Mouse (Mus musculus): ENCODE measurements around the gene Ikzf2. TPM values are rescaled to one million over a fixed set of nuclear protein-coding genes. Genes with fewer than 3 reads are reported as not detected.

The Ikzf2 gene
- total RNA-seq, 4 experiments from 2014 or later: 16.9 to 23.0 (median 20.5) TPM

- DNase-seq (ENCODE audit: low spot score in 2 of 2): no peak
Observed at GRCm38 (mm10) chr1:69667456-69667855, 19.6 kb downstream of the Ikzf2 start.

DNA sequence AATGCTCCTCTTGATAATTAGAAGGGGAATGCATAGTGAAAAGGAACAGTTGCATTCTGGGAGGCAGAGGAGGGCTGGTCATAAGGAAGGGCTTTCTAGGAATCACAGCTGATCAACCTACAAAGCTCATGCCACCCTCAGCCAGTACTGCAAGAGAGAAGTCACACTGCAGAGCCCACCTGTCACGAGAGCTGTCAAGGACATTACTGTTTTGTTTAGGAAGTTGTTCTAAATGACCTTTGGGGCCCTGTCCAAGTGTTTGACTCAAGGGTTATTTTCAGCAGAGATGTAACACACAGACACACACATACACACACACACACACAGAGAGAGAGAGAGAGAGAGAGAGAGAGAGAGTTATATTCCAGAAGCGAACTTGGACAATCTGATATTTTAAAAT, 27.3 kb downstream of the Ikzf2 start:
- DNase-seq (ENCODE audit: low spot score in 2 of 2): no peak

GRCm38 (mm10) chr1:69658051-69658450, 29.0 kb downstream of the Ikzf2 start:
- no peak for DNase-seq (ENCODE audit: low spot score in 2 of 2)

GRCm38 (mm10) chr1:69657455-69657854, 29.6 kb downstream of the Ikzf2 start:
- DNase-seq (ENCODE audit: low spot score in 2 of 2): no peak

- peak; percentile 50 to 58 for DNase-seq (ENCODE audit: low spot score in 2 of 2)
Observed at GRCm38 (mm10) chr1:69656929-69657328, 30.1 kb downstream of the Ikzf2 start.

- no peak for DNase-seq (ENCODE audit: low spot score in 2 of 2)
Observed at GRCm38 (mm10) chr1:69656047-69656782, 30.8 kb downstream of the Ikzf2 start.

- DNase-seq (ENCODE audit: low spot score in 2 of 2): no peak
Observed at GRCm38 (mm10) chr1:69655368-69655767, 31.7 kb downstream of the Ikzf2 start.

GRCm38 (mm10) chr1:69654955-69655354, 32.1 kb downstream of the Ikzf2 start:
- DNase-seq (ENCODE audit: low spot score in 2 of 2): no peak

DNA sequence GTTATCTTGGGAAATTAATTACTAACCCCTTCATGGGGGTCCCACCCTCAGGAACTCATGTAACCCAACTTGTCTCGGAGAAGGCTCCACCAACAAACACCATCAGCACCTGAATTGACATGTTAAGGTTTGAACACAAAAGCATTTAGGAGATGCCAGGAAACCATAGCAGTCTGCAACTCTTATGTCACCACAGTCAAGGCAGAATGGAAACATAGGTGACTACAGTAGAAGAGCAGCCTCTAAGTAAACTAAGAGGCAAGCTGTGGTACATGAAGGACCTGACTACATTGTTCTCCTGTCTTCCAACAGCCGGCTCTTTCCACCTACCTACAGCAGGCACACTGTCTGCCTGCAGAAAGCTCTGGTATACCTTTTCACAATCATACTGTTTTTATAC, 33.6 kb downstream of the Ikzf2 start:
- no peak for DNase-seq (ENCODE audit: low spot score in 2 of 2)

- no peak for DNase-seq (ENCODE audit: low spot score in 2 of 2)
Observed at GRCm38 (mm10) chr1:69643138-69643537, 43.9 kb downstream of the Ikzf2 start.

DNA sequence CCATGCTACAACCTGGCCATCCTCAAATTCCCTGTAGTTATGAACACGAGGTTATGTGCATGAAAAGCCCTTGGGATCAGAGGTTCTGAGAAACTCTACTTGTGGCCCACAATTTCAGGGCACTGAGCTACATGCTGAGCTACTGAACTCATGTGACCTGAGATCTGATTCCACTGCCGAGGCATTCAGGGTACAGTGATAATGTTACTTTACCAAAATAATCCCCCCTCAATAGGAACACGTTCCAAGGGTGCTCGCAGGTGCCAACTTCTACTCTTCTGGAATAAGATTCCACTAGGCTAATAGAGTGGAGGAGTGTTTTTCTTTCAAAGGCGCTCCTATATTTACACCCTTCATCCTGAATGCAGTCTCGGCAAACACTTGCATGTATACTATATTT, 45.1 kb downstream of the Ikzf2 start:
- peak; percentile 21 to 43 for DNase-seq (ENCODE audit: low spot score in 2 of 2)

DNA sequence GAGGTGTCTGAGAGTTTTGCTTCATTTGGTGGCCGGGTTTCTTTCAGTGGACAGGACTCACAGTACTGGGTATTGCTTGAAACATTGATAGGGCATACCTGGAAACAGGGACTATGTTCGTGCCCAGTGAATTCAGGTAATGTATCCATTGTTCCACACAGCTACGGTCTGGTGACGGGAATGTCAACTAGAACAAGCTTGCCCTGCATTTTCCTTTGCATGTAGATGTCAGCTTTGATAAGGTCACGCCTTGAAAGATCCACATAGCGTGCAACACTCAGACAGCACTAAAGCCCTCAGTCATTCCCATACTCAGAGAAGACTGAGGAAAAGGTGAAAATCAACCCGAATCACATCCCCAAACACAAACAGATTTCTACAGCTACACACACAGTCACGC, 48.7 kb downstream of the Ikzf2 start:
- DNase-seq (ENCODE audit: low spot score in 2 of 2): no peak

- no peak for DNase-seq (ENCODE audit: low spot score in 2 of 2)
Observed at GRCm38 (mm10) chr1:69637907-69638306, 49.1 kb downstream of the Ikzf2 start.

GRCm38 (mm10) chr1:69634259-69634658, 52.8 kb downstream of the Ikzf2 start:
- no peak for DNase-seq (ENCODE audit: low spot score in 2 of 2)

GRCm38 (mm10) chr1:69630508-69630907, 56.5 kb downstream of the Ikzf2 start:
- no peak for DNase-seq (ENCODE audit: low spot score in 2 of 2)

GRCm38 (mm10) chr1:69629513-69629912, 57.5 kb downstream of the Ikzf2 start:
- no peak for DNase-seq (ENCODE audit: low spot score in 2 of 2)

- DNase-seq (ENCODE audit: low spot score in 2 of 2): no peak
Observed at GRCm38 (mm10) chr1:69612076-69612475, 75.0 kb downstream of the Ikzf2 start.

DNA sequence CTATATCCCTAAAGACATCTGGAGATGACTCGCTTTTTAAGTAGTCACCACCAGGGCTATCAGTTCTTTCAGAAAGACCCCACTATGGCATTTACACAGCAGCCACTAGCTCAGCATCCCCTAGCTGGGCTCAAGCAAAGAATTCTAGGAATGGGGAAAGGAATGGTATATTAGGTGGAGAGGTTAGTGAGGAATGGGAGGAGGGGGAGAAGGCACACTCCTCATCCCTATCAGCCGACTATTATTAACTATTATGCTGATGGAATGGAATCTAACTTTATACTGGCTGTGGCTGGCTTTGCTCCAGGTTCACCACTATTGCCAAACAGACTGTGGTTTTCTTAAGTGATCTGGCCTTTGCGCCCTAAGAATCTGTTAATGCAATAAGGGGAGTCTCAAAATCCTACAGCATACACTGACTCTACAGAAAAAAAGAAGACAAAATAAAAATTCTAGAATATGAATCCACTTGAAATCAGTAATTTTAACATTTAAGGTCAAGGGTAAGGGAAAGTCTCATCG, 75.8 kb downstream of the Ikzf2 start:
- DNase-seq (ENCODE audit: low spot score in 2 of 2): no peak

- no peak for DNase-seq (ENCODE audit: low spot score in 2 of 2)
Observed at GRCm38 (mm10) chr1:69610791-69611190, 76.3 kb downstream of the Ikzf2 start.

GRCm38 (mm10) chr1:69608846-69609245, 78.2 kb downstream of the Ikzf2 start:
- DNase-seq (ENCODE audit: low spot score in 2 of 2): no peak

DNA sequence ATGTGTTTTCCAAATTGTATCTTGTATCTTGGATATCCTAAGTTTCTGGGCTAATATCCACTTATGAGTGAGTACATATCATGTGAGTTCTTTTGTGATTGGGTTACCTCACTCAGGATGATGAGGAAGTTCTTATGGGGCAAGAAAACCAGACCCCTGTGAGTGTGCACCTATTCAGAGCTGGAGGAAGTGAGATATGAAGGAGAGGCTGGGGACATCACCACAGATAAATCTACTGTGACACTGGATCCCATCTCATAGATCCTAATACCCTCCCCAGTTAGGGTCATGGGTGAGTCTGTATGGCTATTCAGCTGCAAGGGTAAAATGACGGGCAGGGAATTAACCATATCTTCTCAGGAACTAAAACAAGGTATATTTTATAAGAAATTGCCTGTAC, 80.2 kb downstream of the Ikzf2 start:
- no peak for DNase-seq (ENCODE audit: low spot score in 2 of 2)

- no peak for DNase-seq (ENCODE audit: low spot score in 2 of 2)
Observed at GRCm38 (mm10) chr1:69604213-69604612, 82.8 kb downstream of the Ikzf2 start.

DNA sequence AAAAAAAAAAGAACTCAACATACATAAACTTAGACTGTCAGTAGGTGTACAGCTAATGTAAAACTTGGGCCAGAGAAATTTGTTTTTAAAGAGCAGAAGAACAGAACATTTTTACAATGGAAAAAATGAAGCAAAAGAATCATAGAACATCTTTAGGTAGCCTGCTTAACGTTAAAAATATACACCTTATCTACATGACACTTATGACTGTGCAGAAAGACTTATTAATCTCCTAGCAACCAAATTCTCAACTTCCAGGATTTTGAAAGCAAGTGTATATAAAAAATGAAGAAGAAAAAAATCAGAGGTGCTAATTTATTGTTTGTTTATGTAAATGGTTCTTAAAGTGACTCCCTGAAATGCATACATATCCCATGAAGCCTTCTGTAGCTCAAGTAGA, 86.1 kb downstream of the Ikzf2 start:
- DNase-seq (ENCODE audit: low spot score in 2 of 2): no peak

All from gastrocnemius, adult 8-10 months (tissue).